Mouse (Mus musculus) spleen, adult 18-20 months (tissue): ENCODE data around the gene Fcer2a.

ENCODE experiments used
- DNase-seq, 2 experiments: peaks; one replicate each; pipeline ENCODE4 v3.0.0; 2022; ENCODE audit warnings: mixed read lengths in 2 of 2

Fcer2a gene

DNA sequence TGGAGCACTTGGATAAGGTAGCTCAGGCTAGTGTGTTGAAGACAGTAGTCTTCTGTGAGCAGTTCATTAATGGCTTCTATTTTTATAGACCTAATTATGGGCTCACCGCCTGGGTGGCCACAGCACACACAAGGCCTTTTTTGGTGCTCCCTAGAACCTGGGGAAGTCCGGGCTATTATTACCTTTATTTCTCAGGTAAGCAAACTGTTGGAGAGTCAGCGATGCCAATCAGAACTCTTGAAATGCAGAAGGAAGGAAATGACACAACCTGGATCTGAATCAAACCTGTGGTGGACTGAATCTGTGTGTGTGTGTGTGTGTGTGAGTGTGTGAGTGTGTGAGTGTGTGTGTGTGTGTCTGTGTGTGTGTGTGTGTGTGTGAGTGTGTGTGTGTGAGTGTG, at the start of gene Fcer2a:
Gene Fcer2a (minus strand): TSS at position 55 of the 400 bp plus-strand sequence.
- peak in 1 of 2 experiments; percentile 16 for DNase-seq

DNA sequence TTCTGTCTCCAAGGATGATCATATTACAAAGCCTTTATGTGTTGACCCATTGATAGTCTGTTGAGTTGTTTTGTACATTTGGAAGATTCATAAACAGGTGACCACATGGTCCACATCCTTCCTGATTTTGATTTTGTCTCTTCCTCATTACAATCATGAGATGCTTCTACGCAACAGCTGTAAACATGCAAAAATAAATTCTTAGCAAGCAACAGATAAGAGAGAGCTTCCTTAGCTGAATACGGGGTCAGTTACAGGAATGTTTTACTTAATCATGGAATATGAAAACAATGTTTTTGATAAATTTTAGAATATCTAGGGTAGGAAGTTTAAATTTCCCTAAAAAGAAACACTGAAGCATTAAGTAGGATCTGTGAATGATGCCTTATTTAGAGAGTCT, 43.0 kb upstream of the Fcer2a start:
- no peak for DNase-seq

DNA sequence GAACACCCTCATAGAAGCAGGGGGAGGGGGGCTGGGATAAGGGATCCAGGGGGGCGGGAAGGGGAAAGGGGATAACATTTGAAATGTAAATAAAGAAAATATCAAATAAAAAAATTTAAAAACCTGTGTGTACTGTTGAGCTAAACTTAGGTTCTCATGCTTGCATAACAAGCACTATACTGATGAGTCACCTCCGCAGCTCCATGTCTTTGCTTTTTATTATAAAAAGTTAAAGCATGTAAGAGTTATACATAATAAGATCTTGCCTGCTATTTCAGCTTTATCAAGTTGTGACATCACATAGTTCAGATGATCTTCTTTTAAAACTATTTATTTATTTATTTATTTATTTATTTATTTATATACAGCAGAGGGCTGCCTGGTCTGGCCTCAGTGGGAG, 41.6 kb upstream of the Fcer2a start:
- DNase-seq = no peak

DNA sequence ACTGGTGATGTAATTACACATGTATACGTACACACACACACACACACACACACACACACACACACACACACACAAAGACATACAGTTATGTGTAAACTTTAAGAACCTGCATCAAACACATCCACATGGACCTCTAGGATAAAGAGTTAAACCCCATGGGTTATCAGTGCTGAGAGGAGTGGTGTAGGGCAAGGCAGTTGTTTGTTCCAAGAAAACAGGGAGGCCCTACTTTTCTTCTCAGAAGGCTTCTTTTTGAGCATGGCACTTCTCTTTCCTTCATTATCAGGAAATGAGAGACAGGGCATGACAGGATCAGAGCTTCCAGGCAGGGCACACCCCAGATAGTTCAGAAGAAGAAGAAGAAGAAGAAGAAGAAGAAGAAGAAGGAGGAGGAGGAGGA, 40.1 kb upstream of the Fcer2a start:
- DNase-seq = no peak

DNA sequence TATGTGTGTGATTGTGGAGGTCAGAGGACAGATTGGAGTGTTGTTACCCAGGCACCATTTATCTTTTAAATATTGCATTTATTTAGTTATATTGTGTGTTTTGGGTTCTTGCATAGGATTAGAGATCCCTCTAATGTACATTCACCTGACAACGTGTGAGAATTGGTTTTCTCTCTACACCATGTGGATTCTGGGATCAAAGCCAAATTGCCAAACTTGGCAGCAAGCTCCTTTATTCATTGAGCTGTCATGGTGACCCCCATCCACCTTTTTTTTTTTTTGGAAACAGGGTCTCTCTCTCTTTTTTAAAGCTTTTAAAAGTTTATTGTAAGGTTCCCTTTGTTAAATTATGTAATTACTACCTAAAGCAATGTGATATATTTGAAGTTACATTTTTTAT, 27.1 kb upstream of the Fcer2a start:
- no peak for DNase-seq

DNA sequence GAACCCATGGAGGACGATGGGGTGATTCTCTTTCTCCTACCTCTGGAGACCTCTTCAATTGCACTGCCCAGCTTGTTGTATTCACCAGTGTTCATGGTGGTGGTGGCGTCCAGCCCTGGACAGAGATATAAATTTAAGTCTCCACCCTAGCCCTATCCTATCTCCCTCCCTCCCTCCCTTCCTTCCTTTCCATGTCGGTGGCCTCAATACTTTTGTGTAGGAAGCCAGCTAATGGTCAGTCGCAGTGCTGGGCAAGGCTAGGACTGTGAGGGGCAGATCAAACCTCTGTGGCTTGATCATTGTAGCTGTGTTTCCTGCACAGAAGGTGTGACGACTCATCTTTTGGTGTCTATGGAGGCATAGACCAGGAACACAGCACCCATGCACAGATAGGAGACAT, 26.6 kb upstream of the Fcer2a start, which contains the start of gene Clec4g:
Gene Clec4g (minus strand): TSS at position 101 of the 400 bp plus-strand sequence.
- DNase-seq = no peak

DNA sequence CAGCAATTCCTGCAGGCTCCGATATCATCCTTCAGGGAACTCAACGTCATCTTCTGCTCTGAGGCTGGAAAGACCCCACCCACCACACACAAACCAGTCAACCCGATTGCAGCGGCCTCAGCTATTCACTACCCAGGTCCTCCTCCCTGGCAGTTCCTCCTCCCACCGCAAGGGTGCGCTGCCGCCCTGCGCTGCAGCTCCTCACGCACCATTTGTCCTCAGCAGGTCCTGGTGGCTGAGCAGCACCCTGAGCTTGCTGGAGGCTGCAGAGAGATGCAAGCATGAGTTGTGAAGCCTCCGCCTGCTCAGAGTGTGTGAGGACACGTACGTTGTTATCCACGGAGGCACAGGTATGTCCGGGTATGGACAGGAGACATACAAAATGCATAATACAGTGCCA, 24.6 kb upstream of the Fcer2a start:
- DNase-seq = peak; percentile 70 to 86

DNA sequence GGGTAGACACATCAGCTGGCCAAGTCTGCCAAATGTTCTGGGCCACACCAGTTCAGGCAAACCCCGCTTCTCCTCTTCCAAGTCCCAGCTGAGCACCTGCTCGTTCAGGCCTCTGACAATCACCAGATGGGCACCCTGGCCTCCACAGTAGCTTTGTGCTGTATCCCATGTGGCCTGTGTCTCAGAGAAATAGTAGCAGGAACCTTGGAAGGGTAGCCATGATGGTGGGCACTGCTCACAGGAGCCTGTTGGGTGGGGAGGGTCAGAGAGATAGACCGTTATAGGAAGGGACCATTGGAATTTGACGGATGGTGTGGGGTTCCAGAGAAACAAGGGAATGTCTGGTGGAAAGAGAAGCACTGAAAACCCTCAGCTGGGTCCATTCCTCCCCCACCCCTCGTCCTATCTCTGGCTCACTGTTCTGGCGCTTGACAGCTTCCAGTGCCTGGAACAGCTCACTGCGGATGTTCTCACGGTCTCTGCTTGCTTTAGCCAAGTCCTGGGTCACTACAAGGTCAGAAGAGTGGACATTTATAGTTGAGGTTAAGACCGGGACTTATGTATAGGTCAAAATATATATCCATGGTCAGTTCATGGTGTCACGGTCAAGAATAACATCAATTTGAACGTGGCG, 23.5 kb upstream of the Fcer2a start:
- no peak for DNase-seq

DNA sequence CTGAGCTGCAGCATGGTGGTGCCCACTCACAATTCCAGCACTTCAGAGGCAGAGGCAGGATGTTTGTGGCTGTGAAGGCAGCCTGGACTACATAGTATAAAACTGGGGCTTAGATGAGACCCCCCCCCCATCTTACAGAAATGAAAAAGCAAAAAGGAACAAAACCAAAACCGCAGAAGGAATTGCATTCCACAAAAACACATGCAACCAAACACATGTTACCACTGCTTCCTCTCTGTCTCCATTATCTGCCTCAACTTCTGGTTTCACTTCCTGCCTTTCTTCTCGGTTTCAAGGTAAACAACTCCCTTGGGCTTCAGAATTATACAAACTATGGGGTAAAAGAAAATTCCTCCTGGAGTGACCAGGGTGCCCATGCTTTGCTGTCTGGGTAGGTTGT, 17.7 kb upstream of the Fcer2a start:
- no peak for DNase-seq

DNA sequence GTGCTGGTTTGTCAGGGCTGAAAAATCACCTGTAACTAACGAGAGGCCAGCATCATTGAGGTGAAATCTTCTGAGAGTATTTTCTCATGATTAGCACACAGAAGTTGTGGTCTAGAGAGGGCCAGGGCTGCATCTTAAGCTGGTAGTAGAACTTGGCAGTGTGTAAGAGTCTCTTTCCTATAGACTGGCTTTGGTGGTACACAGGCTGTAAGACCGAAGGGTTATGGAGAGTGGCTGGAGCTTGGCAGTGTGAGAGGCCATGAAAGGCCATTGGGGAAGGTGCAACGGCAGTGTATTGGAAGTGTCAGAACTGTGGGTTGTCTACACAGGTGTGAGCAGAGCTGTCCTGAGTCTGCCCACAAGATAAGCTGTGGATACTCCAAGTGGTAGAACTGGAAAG, 16.3 kb upstream of the Fcer2a start:
- DNase-seq = no peak

DNA sequence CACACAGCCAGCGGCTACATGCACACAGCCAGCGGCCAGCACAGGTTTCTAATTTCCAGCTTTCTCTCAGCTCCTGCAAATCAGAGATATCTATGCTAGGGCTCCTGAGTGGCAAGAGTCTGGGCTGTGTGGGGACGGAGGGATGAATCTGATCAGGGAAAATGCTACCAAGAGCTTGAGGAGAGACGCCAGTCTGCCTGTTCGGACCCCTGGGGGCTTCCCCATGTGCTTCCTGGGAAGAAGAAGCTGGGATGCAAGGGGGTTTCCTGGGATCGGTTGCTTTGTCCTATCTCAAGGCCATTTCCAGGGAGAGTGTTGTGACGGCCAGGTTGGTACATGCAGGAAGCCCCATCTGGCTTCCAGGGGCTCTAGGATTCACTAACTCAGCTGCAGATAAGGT, 13.6 kb upstream of the Fcer2a start:
- no peak for DNase-seq

DNA sequence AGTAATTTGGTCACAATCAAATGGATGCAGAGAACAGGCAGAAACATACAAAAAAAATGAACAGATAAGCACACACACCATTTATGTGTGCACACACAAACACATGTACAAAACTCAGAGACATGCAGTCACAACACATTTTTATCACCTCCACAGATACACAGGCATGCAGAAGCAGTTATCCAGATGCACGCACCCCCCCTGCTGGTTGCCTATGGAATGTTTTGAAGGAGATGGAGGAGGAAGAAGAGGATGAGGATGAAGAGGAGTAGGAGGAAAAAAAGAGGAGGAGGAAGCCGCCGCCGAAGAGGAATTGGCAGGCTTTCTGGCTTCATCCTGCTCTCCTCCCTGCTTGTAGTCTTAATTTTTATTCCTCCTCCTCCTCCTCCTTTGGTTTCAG, 11.7 kb upstream of the Fcer2a start:
- peak in 1 of 2 experiments; percentile 46 for DNase-seq

DNA sequence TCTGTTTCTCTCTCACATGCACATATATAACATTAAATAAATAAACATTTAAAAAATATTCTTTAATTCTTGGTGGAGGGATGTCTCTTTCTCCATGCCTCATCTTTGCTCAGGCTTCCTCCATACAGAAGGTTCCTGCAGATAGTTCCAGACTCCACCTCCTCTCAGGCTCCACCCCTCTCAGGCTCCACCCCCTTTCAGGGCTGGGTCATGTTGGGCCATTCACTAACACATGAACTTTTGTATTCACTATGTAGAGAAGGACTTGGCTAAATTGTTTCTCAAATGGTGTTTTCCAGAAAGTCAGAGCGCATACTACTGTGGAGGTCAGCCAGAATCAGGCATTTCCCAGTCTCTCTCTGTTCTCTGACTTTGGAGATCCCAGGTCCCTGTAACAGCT, 7.5 kb upstream of the Fcer2a start:
- DNase-seq = peak in 1 of 2 experiments; percentile 11

DNA sequence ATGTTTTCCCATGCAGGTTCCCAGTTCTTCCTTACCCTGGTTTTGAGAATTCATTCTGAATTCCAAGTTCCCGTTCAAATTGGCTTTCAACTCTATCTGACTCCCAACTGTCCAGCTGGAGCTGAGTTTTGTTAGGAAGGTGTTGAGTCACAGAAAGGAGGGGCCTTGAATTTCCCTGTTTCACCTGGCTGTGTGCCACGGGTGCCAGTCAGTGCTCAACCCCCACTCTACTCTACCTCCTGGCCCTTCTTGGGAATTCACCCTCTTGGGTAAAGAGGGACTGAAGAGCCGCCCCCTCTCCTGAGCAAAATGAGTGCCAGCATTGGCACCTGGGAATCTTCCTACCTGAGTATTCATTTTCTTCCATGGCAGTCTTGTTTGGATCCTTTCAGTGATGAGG, 3.2 kb downstream of the Fcer2a start:
- DNase-seq = no peak

DNA sequence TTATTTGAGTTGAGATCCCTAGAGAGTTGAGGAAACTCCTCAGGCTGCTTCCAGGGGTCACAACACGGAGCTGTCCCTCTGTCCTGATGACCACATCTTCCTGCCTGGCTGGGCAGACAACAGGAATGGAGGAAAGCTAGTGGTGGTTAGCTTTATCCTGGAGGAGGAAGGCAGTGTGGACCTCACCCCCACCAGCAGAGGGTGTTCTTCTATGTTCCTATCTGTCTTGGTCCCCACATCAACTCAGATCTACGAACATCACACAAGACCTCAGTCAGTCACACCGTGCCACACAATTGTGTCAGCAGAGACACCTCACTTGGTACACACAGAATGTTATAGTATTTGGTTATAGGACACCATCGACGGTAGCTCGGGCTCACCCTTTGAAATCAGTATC, 6.4 kb downstream of the Fcer2a start:
- no peak for DNase-seq

DNA sequence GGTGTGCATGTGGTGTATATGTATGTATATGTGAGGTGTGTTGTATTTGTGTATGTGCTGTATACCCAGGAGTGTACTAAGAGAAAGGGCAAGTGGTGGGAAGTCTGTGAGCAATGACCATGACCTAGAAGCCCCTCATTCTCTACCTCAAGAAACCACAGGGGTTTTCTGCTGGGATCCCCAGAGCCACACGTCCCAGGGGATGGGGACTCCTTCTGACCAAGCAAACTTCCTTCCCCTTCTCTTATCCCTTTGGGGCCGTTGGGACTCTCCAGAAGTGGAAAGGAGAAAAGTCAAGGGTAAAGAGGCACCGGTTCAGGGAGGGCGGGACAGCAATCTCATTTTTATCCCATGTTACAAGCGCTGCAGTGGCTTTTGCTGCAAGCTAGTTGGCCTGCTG, 8.6 kb downstream of the Fcer2a start:
- DNase-seq = no peak

DNA sequence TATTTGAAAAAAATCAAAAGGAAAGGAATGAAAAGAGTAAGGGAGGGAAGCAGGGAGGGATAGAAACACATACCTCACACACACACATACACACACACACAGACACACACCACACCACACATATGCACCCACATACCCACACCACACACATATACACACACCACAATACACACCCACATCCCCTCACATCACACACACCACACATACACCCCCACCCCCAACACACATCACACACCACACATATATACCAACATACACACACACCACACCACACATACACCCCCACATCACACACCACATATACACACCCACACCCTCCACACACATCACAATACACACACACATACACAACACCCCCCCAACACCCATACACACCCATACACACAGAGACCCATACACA, 9.4 kb downstream of the Fcer2a start:
- DNase-seq = no peak

DNA sequence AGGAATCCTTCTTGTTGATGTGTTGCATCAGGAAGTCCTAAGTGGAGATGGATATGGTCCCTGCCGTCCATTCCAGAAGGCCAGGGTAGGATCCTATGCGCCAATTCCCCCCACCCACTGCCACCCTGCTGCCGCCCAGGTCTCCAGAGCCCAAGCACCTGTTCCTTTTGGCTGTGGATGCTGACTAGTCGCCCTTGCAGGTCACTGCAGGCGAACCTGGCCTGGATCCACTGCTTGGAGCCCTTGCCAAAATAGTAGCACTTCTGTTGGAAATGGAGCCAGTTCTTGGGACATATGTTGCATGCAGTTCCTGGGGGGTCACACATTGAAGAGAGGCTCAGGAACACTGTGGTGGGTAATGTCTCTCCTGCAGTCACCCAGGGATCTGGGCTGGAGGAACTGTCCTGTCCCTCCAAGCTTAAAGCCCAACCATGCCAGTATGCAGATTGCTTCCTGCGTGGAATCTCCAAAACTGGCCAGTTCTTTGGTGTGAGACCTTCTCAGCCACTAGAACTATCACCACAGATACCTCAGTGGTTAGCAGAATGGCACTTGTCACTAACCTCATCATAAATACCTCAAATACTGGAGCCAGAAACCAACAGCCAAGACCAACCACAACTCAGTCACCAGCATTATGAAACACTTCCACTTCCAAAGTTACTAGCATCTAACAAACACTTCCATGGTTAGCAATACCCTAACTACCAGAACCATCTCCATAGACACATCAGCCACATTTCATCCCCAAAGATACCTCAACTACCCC, 10.4 kb downstream of the Fcer2a start:
- no peak for DNase-seq

DNA sequence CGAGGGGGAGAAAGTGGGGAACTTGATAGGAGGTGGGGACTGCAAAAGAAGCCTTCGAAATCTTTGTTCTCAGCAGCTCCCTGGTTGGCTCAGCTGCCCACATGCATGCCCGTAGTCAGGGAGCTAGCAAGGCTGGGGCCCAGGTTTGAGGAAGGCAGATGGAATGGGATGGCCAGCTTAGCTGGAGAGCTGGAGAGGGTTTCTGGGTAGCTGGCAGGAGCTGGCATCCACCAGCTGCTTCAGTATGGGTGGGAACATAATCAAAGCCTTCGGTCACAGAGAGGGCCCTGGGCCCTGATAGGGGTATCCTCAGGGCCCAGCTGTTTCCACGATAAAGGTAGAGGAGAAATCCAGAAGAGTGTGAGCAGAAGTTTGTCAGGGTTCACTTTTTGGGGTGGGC, 11.5 kb downstream of the Fcer2a start:
- no peak for DNase-seq

DNA sequence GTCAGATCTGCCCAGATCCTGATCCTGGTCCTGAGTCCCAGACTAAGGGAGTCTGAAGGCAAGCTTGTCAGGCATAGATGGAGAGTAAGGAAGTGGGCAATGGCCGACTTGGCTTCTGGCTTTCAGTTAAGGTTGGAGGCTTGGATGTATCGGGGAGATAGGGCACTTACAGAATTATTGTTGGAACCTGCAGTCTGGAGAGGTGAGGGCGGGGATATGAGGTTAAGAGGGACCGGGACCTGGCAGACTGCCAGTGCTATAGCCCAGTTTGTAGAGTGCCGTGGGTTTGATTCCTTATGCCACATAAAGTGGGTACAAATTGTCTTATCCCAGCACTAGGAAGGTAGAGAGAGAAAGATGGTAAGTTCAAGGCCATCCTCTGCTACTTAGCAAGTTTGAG, 14.3 kb downstream of the Fcer2a start:
- no peak for DNase-seq

DNA sequence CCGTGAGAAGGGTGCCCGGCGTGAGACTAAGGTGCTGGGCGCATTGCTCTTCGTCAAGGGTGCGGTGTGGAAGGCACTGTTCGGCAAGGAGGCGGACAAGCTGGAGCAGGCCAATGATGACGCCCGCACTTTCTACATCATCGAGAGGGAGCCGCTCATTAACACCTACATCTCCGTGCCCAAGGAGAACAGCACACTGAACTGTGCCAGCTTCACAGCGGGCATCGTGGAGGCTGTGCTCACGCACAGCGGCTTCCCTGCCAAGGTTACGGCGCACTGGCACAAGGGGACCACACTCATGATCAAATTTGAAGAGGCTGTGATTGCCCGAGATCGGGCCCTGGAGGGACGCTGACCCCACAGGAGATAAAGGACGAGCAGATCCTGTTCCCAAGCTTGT, 14.7 kb downstream of the Fcer2a start:
- DNase-seq = no peak

DNA sequence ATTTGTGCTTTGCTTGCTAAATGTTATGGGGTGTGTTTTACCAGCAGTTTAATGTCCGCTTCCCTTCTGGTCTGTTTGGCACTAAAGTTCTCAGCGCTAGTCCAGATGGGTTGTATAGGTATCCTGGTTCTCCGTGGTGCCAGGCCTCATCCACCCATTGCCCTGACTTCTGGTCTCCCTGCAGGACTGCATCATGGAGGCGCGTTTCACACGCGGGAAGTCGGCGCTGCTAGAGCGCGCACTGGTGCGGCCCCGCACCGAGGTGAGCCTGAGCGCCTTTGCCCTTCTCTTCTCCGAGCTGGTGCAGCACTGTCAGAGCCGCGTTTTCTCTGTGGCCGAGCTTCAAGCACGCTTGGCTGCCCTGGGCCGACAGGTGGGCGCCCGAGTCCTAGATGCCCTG, 15.1 kb downstream of the Fcer2a start:
- no peak for DNase-seq

DNA sequence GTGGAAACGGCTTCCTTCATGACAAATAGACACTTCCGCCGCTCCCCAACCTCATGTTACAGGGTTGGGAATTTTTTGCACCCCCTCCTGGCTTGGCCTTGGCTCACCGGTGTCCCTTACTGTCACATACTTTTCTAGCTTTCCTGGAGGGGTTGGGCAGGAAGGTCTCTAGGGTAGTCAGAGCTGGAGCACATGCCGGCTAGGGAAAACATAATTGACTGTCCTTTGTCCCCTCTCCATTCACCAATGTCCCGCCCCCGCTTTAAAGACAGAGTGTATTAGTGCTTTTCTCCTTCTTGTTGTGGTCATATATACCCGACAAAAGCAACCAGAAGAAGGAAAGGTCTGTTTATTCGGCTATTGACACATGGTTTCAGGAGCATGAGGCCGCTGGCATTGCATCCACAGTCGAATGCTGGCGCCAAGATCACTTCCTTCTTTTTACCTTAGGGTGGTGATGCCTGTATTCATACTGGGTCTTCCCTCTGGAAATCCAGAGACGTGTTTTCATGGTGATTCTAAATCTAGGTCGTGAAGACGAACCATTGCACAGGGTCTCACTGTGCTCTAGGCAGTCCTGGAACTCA, 16.9 kb downstream of the Fcer2a start:
- no peak for DNase-seq
